Mouse (Mus musculus) cerebellum, adult 9-11 months (tissue): Measurements from ENCODE around the gene Pigt.

Experiments
- DNase-seq: peaks from one replicate; pipeline ENCODE4 v3.0.0; 2022

The Pigt gene

GRCm38 (mm10) chr2:164521841-164522240 is 24.5 kb downstream of the Pigt start:
- DNase-seq: no peak

GRCm38 (mm10) chr2:164522280-164522679 is 25.0 kb downstream of the Pigt start:
- no peak for DNase-seq

GRCm38 (mm10) chr2:164523301-164523773 is 26.0 kb downstream of the Pigt start:
- peak; percentile 29 for DNase-seq

GRCm38 (mm10) chr2:164528557-164528956 is 31.2 kb downstream of the Pigt start:
- DNase-seq: no peak

GRCm38 (mm10) chr2:164531169-164531568 is 33.8 kb downstream of the Pigt start:
- DNase-seq: peak; percentile 50

- DNase-seq: no peak
Measured at GRCm38 (mm10) chr2:164534315-164534714, 37.0 kb downstream of the Pigt start.

- no peak for DNase-seq
Measured at GRCm38 (mm10) chr2:164537003-164537402, 39.7 kb downstream of the Pigt start.

GRCm38 (mm10) chr2:164540652-164541427 is 43.5 kb downstream of the Pigt start:
- no peak for DNase-seq

GRCm38 (mm10) chr2:164542132-164542531 is 44.8 kb downstream of the Pigt start:
- DNase-seq: no peak

GRCm38 (mm10) chr2:164542598-164542997 is 45.3 kb downstream of the Pigt start:
- DNase-seq: no peak

GRCm38 (mm10) chr2:164543745-164544144 is 46.4 kb downstream of the Pigt start:
- DNase-seq: no peak

GRCm38 (mm10) chr2:164544454-164545097 is 47.3 kb downstream of the Pigt start:
- no peak for DNase-seq

GRCm38 (mm10) chr2:164549338-164549737 is 52.0 kb downstream of the Pigt start:
- no peak for DNase-seq

- DNase-seq: no peak
Measured at GRCm38 (mm10) chr2:164549963-164550894, 52.9 kb downstream of the Pigt start.

GRCm38 (mm10) chr2:164550895-164551269 is 53.6 kb downstream of the Pigt start:
- DNase-seq: no peak

- DNase-seq: no peak
Measured at GRCm38 (mm10) chr2:164551502-164551901, 54.2 kb downstream of the Pigt start.
